Mouse (Mus musculus) MEL (cell line): ENCODE measurements around the gene Epo.

ENCODE experiments used
- CTCF ChIP-seq, 3 experiments: IDR thresholded peaks in 2 of 3; conservative IDR thresholded peaks in 1 of 3; 2 replicates each; pipeline ENCODE4 v1.5.1; 2011 to 2012; ENCODE audit warnings: low read length in 3 of 3, low read depth in 2 of 3, mild to moderate bottlenecking in 2 of 3, improper control_type of control experiment in 1 of 3, inconsistent platforms in 1 of 3, mixed read lengths in 1 of 3, moderate library complexity in 1 of 3; ENCODE audit not compliant: control insufficient read depth in 1 of 3, insufficient read depth in 1 of 3, poor library complexity in 1 of 3, severe bottlenecking in 1 of 3
- EP300 ChIP-seq, 2 experiments: IDR thresholded peaks; 2 replicates each; pipeline ENCODE4 v1.6.1; 2011; ENCODE audit warnings: improper control_type of control experiment in 2 of 2, low read length in 2 of 2, low read depth in 1 of 2, mild to moderate bottlenecking in 1 of 2
- GATA1 ChIP-seq: IDR thresholded peaks from 2 replicates; pipeline ENCODE4 v1.6.1; 2011; ENCODE audit warnings: low read depth, low read length, improper control_type of control experiment

DNA sequence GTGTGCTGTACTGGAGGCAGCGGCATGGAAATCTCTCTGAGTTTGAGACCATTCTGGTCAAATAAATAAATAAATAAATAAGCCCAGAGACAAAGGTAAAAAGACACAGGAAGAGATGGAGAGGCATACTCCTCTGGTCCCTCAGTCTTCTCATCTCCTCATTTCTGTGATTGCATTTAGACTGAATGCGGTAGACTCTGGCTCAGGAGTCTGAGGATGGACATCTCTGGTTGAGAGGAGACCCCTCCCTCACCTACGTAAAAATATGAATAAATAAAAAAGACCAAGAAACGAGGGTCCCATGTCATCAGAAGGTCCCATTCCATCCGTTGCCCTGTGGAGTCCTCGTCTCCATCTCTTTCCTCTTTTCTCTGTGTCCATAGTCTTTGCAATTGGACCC, 20.0 kb upstream of the Epo start:
- TF ChIP-seq CTCF (IDR thresholded peaks at IDR 0.05 in 2 of 3, conservative IDR thresholded peaks at IDR 0.05 in 1 of 3; ENCODE audit: control insufficient read depth in 1 of 3, insufficient read depth in 1 of 3, low read depth in 2 of 3, low read length in 3 of 3, poor library complexity in 1 of 3, severe bottlenecking in 1 of 3): no peak
- no peak for TF ChIP-seq GATA1
- TF ChIP-seq EP300 (IDR thresholded peaks at IDR 0.05; ENCODE audit: low read depth in 1 of 2, low read length in 2 of 2): no peak
